Mouse (Mus musculus) ES-E14 (cell line): ENCODE results near the gene Aplp1. TPM values are rescaled to one million over a fixed set of nuclear protein-coding genes. Genes with fewer than 3 reads are reported as not detected.
A peak's percentile ranks its signal among the peaks of the same experiment; 100 is the strongest.

Source experiments
- DNase-seq: peaks from one replicate; pipeline ENCODE4 v3.0.0-alpha.2; 2013; ENCODE audit warnings: low read depth, low spot score
- H3K27ac ChIP-seq: 2 replicates; pipeline ENCODE4 v1.5.1; 2012; ENCODE audit warnings: low read depth, mild to moderate bottlenecking, low read length, moderate library complexity, mixed read lengths; ENCODE audit not compliant: poor library complexity, insufficient read depth, severe bottlenecking
- H3K36me3 ChIP-seq: 2 replicates; pipeline ENCODE4 v1.6.1; 2012; ENCODE audit warnings: mild to moderate bottlenecking, low read length, moderate library complexity, mixed read lengths; ENCODE audit not compliant: control insufficient read depth, poor library complexity, insufficient read depth, severe bottlenecking
- H3K4me1 ChIP-seq, 2 experiments: fragments of 150-350 bp in 1 of 2; sonication (generic) in 1 of 2; 2 replicates each; pipeline ENCODE4 v1.6.1; 2012; ENCODE audit warnings: low read length in 2 of 2, mild to moderate bottlenecking in 1 of 2, mixed read lengths in 1 of 2; ENCODE audit not compliant: control insufficient read depth in 2 of 2, insufficient read depth in 2 of 2, poor library complexity in 1 of 2
- H3K4me3 ChIP-seq, 2 experiments: fragments of 150-350 bp in 1 of 2; sonication (generic) in 1 of 2; 2 replicates each; pipeline ENCODE4 v1.5.1; 2012; ENCODE audit warnings: low read length in 2 of 2, low read depth in 1 of 2, mild to moderate bottlenecking in 1 of 2, mixed read lengths in 1 of 2; ENCODE audit not compliant: insufficient read depth in 1 of 2, poor library complexity in 1 of 2, severe bottlenecking in 1 of 2
- H3K9ac ChIP-seq: 2 replicates; pipeline ENCODE4 v1.6.1; 2012; ENCODE audit warnings: low read depth, mild to moderate bottlenecking, low read length, mixed read lengths; ENCODE audit not compliant: poor library complexity, insufficient read depth, severe bottlenecking
- H3K9me3 ChIP-seq: fragments of 150-350 bp; sonication (generic); 2 replicates; pipeline ENCODE4 v1.6.1; 2012; ENCODE audit warnings: low read depth, mild to moderate bottlenecking, low read length; ENCODE audit not compliant: control insufficient read depth, insufficient read depth
- CHD2 ChIP-seq: IDR thresholded peaks from 2 replicates; pipeline ENCODE4 v1.6.1; 2014; ENCODE audit warnings: mild to moderate bottlenecking, low read depth, low read length, inconsistent platforms
- HCFC1 ChIP-seq: IDR thresholded peaks from 2 replicates; pipeline ENCODE4 v1.6.1; 2012; ENCODE audit warnings: low read length, inconsistent platforms, borderline replicate concordance; ENCODE audit not compliant: insufficient read depth
- MAFK ChIP-seq: IDR thresholded peaks from 2 replicates; pipeline ENCODE4 v1.6.1; 2014; ENCODE audit warnings: mild to moderate bottlenecking, low read depth, low read length, inconsistent platforms; ENCODE audit not compliant: insufficient read depth
- ZC3H11A ChIP-seq: IDR thresholded peaks from 2 replicates; pipeline ENCODE4 v1.6.1; 2012; ENCODE audit warnings: low read depth, mild to moderate bottlenecking, inconsistent platforms, low read length, borderline replicate concordance
- ZNF384 ChIP-seq: IDR thresholded peaks from 2 replicates; pipeline ENCODE4 v1.6.1; 2012; ENCODE audit warnings: low read depth, low read length, inconsistent platforms
- in situ Hi-C, 2 experiments: fragments of 600-800 bp; cut with MboI; formaldehyde crosslinking; loops; one replicate each; pipeline ENCODE4 v1.15.1; 2025; ENCODE audit warnings: low sequenced_read_pairs in 2 of 2, inconsistent platforms in 1 of 2; ENCODE audit not compliant: unreplicated experiment in 2 of 2
- total RNA-seq: library from RNA; depleted of rRNA; stranded (reverse); fragments of 300-350 nt; gene quantifications from 2 replicates; pipeline ENCODE4 v1.2.3, GENCODE M21; 2012

The Aplp1 gene
- total RNA-seq, 1 experiment: 36.9 TPM

DNA sequence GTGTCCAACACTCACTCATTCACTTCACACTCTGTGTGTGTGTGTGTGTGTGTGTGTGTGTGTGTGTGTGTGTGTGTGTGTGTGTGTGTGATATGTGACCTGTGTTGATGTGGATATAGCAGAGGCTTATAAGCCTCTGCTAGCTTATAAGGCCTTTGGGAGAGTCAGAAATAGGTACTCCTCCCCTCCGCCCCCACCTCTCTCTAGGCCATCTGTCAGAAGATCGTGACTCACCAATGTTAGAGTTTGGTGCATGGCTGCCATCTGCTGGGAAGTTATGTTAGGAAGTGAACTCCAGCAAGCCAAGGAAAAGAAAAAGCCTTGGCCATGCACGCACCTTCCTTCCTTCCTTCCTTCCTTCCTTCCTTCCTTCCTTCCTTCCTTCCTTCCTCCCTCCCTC is 13.5 kb downstream of the Aplp1 start:
- Histone ChIP-seq H3K9ac (no peak overlapping the region), H3K9me3 (no peaks in the 10 kb centered on the region), H3K36me3 (peaks cover 27% of the 10 kb centered on the region), H3K4me3 (no peak overlapping the region), H3K27ac (no peak overlapping the region), H3K4me1 (peaks cover 1 to 9% of the 10 kb centered on the region in 2 experiments; a peak in 3 of 4 replicates)
- in situ Hi-C loops: no loop called here
- no peak for DNase-seq
- TF ChIP-seq ZC3H11A: 0 out of 2 replicates have a peak, but pooled peaks have one; percentile 26
- TF ChIP-seq ZNF384: no peak
- TF ChIP-seq HCFC1: no peak
- peak; percentile 31; the same call in 1 of the 2 replicates for TF ChIP-seq MAFK
- no peak for TF ChIP-seq CHD2

DNA sequence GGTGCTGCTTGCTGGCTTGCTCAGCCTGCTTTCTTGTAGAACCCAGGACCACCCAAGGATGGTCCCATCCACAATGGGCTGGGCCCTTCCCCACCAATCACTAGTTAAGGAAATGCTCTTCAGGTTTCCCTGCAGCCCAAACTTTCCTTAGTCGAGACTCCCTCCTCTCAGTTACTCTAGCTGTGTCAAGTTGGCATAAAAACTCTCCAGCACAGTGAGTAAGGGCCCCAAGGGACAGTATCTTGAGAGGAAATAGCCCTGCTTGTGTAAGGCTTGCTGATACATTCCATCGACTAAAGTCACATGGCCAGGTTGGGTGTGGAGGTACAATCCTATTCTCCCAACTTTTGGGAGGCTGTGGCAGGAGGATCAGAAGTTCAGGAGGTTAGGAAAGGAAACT is 15.1 kb downstream of the Aplp1 start:
- no peaks in the 10 kb centered on the region for H3K9me3 ChIP-seq
- H3K4me1 ChIP-seq: peaks cover 1 to 7% of the 10 kb centered on the region in 2 experiments; a peak in 2 of 4 replicates
- DNase-seq: no peak
- no peak overlapping the region for H3K9ac ChIP-seq
- TF ChIP-seq CHD2 (no peak), ZC3H11A (no peak), HCFC1 (no peak), ZNF384 (no peak), MAFK (no peak)
- H3K4me3 ChIP-seq: no peak overlapping the region
- H3K36me3 ChIP-seq: peaks cover 31% of the 10 kb centered on the region
- in situ Hi-C loops: no loop called here
- H3K27ac ChIP-seq: no peak overlapping the region

DNA sequence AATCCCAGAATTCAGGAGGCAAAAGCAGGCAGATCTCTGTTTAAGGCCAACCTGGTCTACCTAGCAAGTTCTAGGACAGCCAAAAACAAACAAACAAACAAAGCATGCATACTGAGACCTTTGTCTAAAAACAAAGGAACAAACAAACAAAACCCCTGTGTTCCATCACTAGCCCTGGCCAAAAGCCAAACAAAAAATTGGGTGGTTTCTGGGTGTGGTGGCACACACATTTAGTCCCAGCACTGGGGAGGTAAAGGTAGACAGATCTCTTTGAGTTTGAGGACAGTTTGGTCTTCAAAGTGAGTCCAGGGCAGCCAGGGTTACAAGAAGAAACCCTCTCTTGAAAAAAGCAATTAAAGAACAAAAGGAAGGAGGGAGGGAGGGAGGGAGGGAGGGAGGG is 16.0 kb downstream of the Aplp1 start:
- peaks cover 1 to 4% of the 10 kb centered on the region in 2 experiments; a peak in 2 of 4 replicates for H3K4me1 ChIP-seq
- peaks cover 34% of the 10 kb centered on the region for H3K36me3 ChIP-seq
- TF ChIP-seq HCFC1: no peak
- no peak for TF ChIP-seq CHD2
- TF ChIP-seq ZNF384: no peak
- TF ChIP-seq ZC3H11A: no peak
- no peak for TF ChIP-seq MAFK
- no peak overlapping the region for H3K9ac ChIP-seq
- H3K9me3 ChIP-seq: no peaks in the 10 kb centered on the region
- no peak overlapping the region for H3K4me3 ChIP-seq
- H3K27ac ChIP-seq: no peak overlapping the region
- no peak for DNase-seq
- in situ Hi-C loops: no loop called here

GRCm38 (mm10) chr7:30423071-30423641 is 22.2 kb downstream of the Aplp1 start:
- Histone ChIP-seq H3K9ac (peak overlapping the region; percentile 74), H3K4me1 (peaks cover 0 to 1% of the 10 kb centered on the region in 2 experiments; a peak in 1 of 4 replicates), H3K4me3 (peak overlapping the region; percentile 79 to 86), H3K9me3 (no peaks in the 10 kb centered on the region), H3K27ac (no peak overlapping the region), H3K36me3 (peaks cover 38% of the 10 kb centered on the region)
- TF ChIP-seq ZC3H11A (no peak), MAFK (no peak), CHD2 (no peak), HCFC1 (peak; percentile 84)
- in situ Hi-C loops: no loop called here
- no peak for DNase-seq
